Mouse (Mus musculus) olfactory bulb, adult 2 months (tissue): Measurements from ENCODE around the gene Ptpn22. TPM values are rescaled to one million over a fixed set of nuclear protein-coding genes. Genes with fewer than 3 reads are reported as not detected.

ENCODE experiments used
- H3K27ac ChIP-seq: fragments of 200-500 bp; 2 replicates; pipeline ENCODE4 v1.5.1; 2012; ENCODE audit warnings: low read depth, low read length; ENCODE audit not compliant: insufficient read depth
- H3K4me1 ChIP-seq: fragments of 200-500 bp; 2 replicates; pipeline ENCODE4 v1.6.1; 2012; ENCODE audit warnings: low read length; ENCODE audit not compliant: control insufficient read depth, insufficient read depth
- H3K4me3 ChIP-seq: fragments of 200-500 bp; 2 replicates; pipeline ENCODE4 v1.5.1; 2012; ENCODE audit warnings: mild to moderate bottlenecking, low read depth, low read length, moderate library complexity; ENCODE audit not compliant: insufficient read depth
- CTCF ChIP-seq: fragments of 200-500 bp; IDR thresholded peaks from 2 replicates; pipeline ENCODE4 v1.5.1; 2012; ENCODE audit warnings: low read depth, mild to moderate bottlenecking, low read length, moderate library complexity; ENCODE audit not compliant: insufficient read depth
- POLR2A ChIP-seq: fragments of 200-500 bp; IDR thresholded peaks from 2 replicates; pipeline ENCODE4 v1.6.1; 2012; ENCODE audit warnings: mild to moderate bottlenecking, low read depth, low read length, moderate library complexity; ENCODE audit not compliant: insufficient read depth
- WGBS: fragments of 180-500 bp; shearing (Covaris S2); methylation state at CpG from one replicate; pipeline ENCODE4 v1.1.7; 2018; 5-methylcytosine and 5-hydroxymethylcytosine counted together
- polyA plus RNA-seq: library from polyadenylated mRNA; stranded (reverse); fragments of >200 nt; gene quantifications from 2 replicates; pipeline ENCODE4 v1.2.4, GENCODE M21; 2012; ENCODE audit warnings: low replicate concordance; ENCODE audit not compliant: missing spikeins, insufficient read depth, insufficient read length

The Ptpn22 gene
- polyA plus RNA-seq, 1 experiment = not detected

DNA sequence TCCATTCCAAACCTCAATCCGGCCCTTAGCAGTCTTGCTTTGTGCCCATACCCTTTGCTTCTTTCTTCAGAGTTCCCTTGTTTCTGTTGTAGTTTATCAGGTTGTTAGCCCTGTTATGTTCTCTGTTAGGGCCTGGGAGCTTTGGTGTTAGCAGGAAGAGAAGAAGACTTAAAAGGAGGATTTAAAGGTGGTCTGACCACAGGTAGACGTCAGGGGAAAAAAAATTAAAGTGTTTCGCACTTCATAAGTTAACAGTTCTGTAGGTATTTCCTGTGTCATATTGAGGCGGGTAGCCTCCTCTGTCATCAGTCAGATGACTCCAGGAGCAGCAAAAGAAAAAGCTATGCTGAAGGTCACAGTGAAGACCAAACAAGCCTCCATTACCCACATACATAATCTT, 8.4 kb downstream of the Ptpn22 start:
- no peak for TF ChIP-seq CTCF
- TF ChIP-seq POLR2A = no peak
- no peak overlapping the region for H3K27ac ChIP-seq
- 93% methylated on average over 4 of the region's 4 CpGs for WGBS

DNA sequence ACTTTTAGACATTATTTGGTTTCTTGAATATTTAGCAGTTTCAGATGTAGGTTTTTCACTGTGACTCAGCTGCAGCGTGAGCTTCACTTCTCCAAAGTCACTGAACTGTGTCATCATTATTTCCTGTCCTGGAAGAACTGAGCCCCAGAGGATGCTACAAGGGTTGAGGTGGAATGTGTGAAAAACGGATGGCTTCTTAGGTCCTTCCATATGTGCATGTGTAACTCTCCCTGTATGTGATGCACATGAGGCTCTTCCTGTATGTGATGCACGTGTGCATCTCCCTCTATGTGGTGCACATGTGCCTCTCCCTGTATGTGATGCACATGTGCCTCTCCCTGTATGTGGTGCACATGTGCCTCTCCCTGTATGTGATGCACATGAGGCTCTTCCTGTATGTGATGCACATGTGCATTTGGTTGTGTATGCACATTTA, 13.1 kb downstream of the Ptpn22 start:
- H3K4me3 ChIP-seq = no peak overlapping the region
- H3K4me1 ChIP-seq = no peaks in the 10 kb centered on the region
- 70% methylated on average over 3 of the region's 3 CpGs for WGBS
- TF ChIP-seq CTCF (no peak), POLR2A (no peak)
- no peak overlapping the region for H3K27ac ChIP-seq

More for the DNA sequence above, 8.4 kb downstream of the Ptpn22 start:
- Histone ChIP-seq H3K4me1 (no peaks in the 10 kb centered on the region), H3K4me3 (no peak overlapping the region)

DNA sequence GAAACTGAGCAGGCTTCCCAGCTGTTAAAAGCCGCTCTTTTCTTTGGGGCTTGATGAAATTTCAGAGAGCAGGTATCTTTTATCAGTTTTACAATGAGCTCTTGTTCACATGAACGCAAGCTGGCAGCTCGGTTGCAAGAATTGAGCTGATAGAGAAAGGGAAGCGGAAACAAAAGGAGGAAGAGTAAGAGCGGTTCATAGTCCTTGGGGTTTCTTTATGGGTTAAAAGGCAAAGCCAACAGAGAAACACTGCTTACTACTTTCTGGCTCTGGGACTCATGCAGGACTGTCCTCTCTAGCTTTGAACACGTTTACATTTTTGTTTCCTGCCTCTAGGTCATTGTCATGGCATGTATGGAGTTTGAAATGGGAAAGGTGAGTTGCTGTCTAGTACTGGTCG, 14.7 kb downstream of the Ptpn22 start:
- H3K27ac ChIP-seq = no peak overlapping the region
- 71% methylated on average over 7 of the region's 7 CpGs for WGBS
- H3K4me3 ChIP-seq = no peak overlapping the region
- TF ChIP-seq CTCF (no peak), POLR2A (no peak)
- no peaks in the 10 kb centered on the region for H3K4me1 ChIP-seq

DNA sequence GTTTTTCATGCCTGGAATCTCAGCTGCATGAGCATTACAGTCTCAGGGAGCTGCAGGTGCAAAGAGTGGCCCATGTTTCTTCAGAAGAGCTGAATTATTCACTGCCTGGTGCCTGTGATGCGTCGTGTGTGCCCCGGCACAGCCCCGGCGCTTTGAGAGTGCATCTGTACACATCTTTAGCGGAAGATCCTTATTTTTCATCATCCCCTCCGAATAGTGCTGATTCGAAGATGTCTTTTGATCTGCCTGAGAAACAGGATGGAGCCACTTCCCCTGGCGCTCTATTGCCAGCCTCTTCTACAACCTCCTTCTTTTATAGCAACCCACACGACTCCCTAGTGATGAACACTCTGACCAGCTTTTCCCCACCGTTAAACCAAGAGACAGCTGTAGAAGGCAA, 26.4 kb downstream of the Ptpn22 start:
- H3K27ac ChIP-seq = peak overlapping the region; percentile 57
- no peak for TF ChIP-seq POLR2A
- no peak for TF ChIP-seq CTCF
- H3K4me3 ChIP-seq = no peak overlapping the region
- peaks cover 7% of the 10 kb centered on the region for H3K4me1 ChIP-seq
- WGBS = 46% methylated on average over 11 of the region's 11 CpGs

DNA sequence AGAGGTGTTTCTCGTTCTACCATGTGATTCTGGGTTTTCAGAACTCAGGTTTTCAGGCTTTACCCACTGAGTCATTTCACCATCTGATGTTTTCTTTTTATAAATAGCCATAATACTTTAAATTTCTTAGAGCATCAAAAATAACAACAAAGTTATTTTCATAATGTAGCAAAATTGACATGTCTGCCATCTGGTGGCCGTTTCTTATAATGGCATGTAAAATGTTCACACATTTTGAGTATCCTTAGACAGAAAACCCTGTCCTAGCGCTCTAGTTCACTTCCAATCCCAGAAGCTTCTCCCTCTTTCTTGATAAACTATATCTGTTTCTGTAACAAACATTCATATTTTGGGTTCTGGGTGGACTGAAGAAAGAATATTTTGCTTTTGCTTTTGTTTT, 28.0 kb downstream of the Ptpn22 start:
- no peak for TF ChIP-seq CTCF
- TF ChIP-seq POLR2A = no peak
- no peak overlapping the region for H3K4me3 ChIP-seq
- no peak overlapping the region for H3K27ac ChIP-seq
- 12% methylated on average over 3 of the region's 3 CpGs for WGBS
- peaks cover 7% of the 10 kb centered on the region for H3K4me1 ChIP-seq

DNA sequence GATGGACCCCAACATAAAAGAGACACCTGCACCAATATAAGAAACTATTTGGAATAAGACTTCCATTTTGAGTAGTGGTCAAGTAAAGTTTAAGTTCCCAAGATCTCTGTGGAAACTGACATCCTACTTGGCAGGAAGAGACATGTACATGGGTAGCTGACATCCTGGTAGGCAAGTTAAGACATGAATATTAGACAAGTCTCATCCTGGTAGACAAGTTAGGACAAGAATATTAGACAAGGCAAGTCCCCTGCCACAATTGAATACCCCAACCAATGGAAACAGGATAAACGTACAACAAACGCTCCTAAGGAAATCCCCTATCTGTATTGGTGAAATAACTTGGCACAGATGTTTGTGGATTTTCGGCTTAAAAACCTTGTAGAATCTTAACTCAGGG, 33.8 kb downstream of the Ptpn22 start:
- TF ChIP-seq POLR2A (no peak), CTCF (no peak)
- Histone ChIP-seq H3K27ac (no peak overlapping the region), H3K4me1 (no peaks in the 10 kb centered on the region), H3K4me3 (no peak overlapping the region)
- WGBS = 91% methylated on average over 3 of the region's 3 CpGs

DNA sequence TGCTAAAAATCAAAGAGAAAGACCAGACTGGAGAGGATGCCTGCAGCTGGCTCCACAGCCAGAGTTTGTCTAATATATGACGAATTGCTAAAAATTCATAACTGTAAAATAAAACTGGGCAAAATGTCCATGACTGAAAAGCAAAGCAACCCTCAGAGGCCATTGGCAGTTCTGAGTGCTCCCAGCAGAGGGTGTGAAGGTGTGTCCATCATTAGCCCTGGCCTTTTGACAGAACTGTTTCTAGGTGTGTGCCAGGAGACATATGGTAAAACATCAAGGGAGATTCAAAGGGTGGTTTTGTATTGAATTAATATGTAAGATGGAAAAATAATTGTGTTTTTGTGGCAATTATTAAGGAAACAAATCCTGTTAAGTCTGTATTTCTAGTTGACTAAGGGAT, 45.1 kb downstream of the Ptpn22 start:
- TF ChIP-seq CTCF = no peak
- no peak for TF ChIP-seq POLR2A
- Histone ChIP-seq H3K27ac (no peak overlapping the region), H3K4me1 (no peaks in the 10 kb centered on the region), H3K4me3 (no peak overlapping the region)
- 90% methylated on average over 1 of the region's 1 CpGs for WGBS

DNA sequence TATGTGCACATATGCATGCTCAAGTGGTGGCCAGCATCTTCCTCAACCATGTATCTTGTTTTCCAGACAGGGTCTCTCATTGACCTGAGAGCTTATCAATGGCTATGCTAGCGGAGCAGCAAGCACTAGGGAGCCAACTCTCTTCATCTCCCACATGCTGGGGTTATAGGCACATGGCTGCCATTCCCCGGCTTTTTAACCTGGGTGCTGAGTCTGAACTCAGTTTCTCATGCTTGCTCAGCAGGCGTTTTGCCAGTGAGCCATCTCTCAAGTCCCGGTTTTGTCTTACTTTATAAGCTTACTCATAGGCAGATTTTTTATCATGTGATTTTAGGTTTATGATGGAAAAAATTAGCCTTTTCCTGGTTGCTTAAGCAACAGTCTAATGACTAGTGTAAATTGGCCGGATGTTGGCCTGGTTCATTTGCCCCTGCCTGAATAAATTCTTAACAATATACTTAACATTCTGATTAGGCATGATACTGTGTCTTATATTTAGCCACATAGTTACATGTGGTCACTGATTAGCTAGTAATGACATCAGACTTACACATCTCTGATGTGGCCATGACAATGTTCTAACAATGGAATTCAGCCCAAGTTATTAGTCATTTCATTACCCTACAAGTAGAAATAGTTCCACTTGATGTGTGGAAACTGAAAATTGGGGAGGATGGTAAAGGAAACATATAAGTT, 47.9 kb downstream of the Ptpn22 start:
- H3K27ac ChIP-seq = no peak overlapping the region
- TF ChIP-seq POLR2A (no peak), CTCF (no peak)
- H3K4me1 ChIP-seq = no peaks in the 10 kb centered on the region
- no peak overlapping the region for H3K4me3 ChIP-seq
- 84% methylated on average over 5 of the region's 5 CpGs for WGBS

DNA sequence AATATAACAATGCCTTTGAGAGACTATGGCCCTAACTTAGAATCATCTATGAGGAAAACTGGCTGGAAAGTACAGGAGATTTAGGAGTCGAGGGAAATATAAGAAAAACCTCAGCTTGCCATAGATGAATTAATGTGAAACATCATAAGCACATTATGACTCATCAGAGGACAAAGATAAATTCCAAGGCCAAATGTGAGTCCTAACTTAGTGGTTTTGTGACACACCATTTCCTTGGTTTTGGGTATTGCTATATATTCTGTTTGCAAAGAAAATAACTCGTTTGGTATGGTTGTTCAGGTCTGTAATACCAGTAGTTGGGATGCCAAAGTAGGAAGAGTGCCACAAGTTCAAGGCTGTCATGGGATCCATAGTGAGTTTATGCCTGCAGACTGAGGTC, 49.2 kb downstream of the Ptpn22 start:
- Histone ChIP-seq H3K4me3 (no peak overlapping the region), H3K27ac (no peak overlapping the region), H3K4me1 (no peaks in the 10 kb centered on the region)
- WGBS = 77% methylated on average over 2 of the region's 2 CpGs
- no peak for TF ChIP-seq POLR2A
- no peak for TF ChIP-seq CTCF
